Mouse (Mus musculus): Measurements from ENCODE around the gene BC034090.

- TF ChIP-seq USF1 (IDR thresholded peaks at IDR 0.05; ENCODE audit: low read depth) (no peak), MYOG (IDR thresholded peaks at IDR 0.05; ENCODE audit: control insufficient read depth in 1 of 3, insufficient read depth in 1 of 3, insufficient read length in 2 of 3, low read depth in 2 of 3) (no peak), CEBPB (IDR thresholded peaks at IDR 0.05; ENCODE audit: insufficient read depth, poor library complexity, severe bottlenecking) (no peak), POLR2A (IDR thresholded peaks at IDR 0.05; ENCODE audit: insufficient read length, low read depth) (no peak), E2F4 (IDR thresholded peaks at IDR 0.05; ENCODE audit: insufficient read depth) (no peak), REST (IDR thresholded peaks at IDR 0.05; ENCODE audit: insufficient read depth, insufficient read length) (no peak), POLR2AphosphoS2 (IDR thresholded peaks at IDR 0.05; ENCODE audit: insufficient read length, low read depth) (no peak), TCF12 (IDR thresholded peaks at IDR 0.05; ENCODE audit: insufficient read depth, poor library complexity, severe bottlenecking) (no peak), TCF3 (IDR thresholded peaks at IDR 0.05; ENCODE audit: insufficient read length, low read depth) (no peak), MAX (IDR thresholded peaks at IDR 0.05; ENCODE audit: low read depth) (no peak), MYOD1 (IDR thresholded peaks at IDR 0.05; ENCODE audit: control insufficient read depth in 1 of 3, insufficient read length in 2 of 3, low read depth in 2 of 3) (no peak), SRF (IDR thresholded peaks at IDR 0.05; ENCODE audit: control insufficient read depth, insufficient read length, low read depth) (no peak)
Observed at GRCm38 (mm10) chr1:155169935-155170334, 74.3 kb downstream of the BC034090 start.
